Mouse (Mus musculus) c-Kit-positive CD71-positive TER-119-negative erythroid progenitor cells, embryonic 14.5 days (primary cell): Measurements from ENCODE around the gene Marcksl1.

Source experiments
- DNase-seq: peaks from one replicate; pipeline ENCODE4 v3.0.0-alpha.2; 2013; ENCODE audit warnings: low read depth

The Marcksl1 gene

DNA sequence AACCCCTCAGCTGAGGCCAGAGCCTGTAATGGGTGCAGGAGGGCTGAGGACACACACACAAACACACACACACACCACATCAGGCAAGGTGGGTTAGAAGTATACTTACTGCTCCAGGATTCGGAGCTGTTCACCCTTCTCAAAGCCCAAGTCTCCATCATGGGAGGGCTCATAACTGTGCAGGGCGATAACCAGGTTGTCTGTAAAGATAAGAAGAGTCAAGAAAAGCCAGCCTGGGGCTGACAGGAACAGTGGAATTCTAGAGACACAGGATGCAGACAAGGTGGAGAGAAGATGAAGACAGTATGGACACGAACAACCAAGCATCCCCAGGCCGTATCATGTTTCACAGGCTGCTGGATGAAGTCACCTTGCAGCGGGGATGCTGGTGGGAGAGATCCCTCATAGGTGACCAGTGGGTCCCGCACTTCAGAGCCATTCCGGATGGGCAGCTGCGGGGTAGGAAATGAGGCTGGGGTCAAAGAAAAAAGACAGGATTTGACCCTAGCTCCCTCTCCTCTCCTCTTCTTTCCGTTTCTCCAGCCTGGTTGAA, 44.0 kb downstream of the Marcksl1 start:
- DNase-seq, result peak; percentile 82

- DNase-seq, result no peak
Measured at GRCm38 (mm10) chr4:129558321-129558955, 45.1 kb downstream of the Marcksl1 start.

GRCm38 (mm10) chr4:129561184-129561583, 47.8 kb downstream of the Marcksl1 start:
- no peak for DNase-seq

- no peak for DNase-seq
Measured at GRCm38 (mm10) chr4:129563718-129564117, 50.3 kb downstream of the Marcksl1 start.

GRCm38 (mm10) chr4:129565139-129565538, 51.8 kb downstream of the Marcksl1 start:
- no peak for DNase-seq
